Mouse (Mus musculus) forebrain, embryonic 11.5 days (tissue): ENCODE results near the gene Eno1. TPM values are rescaled to one million over a fixed set of nuclear protein-coding genes. Genes with fewer than 3 reads are reported as not detected.
A peak's percentile ranks its signal among the peaks of the same experiment; 100 is the strongest.

Experiments
- ATAC-seq: fragments of 200-750 bp; cut with Nextera tagmentation; replicated peaks from 2 replicates; pipeline ENCODE4 v1.8.0; 2017; ENCODE audit warnings: moderate TSS enrichment; ENCODE audit not compliant: low FRiP score
- DNase-seq: peaks from one replicate; pipeline ENCODE4 v3.0.0-alpha.2; 2017; ENCODE audit warnings: low spot score
- H3K27ac ChIP-seq: fragments of 300-500 bp; sonication (generic); 2 replicates; pipeline ENCODE4 v1.5.1; 2014; ENCODE audit warnings: low read depth, low read length
- H3K27me3 ChIP-seq: fragments of 300-500 bp; sonication (generic); 2 replicates; pipeline ENCODE4 v1.6.1; 2014; ENCODE audit warnings: mild to moderate bottlenecking, low read length, mixed read lengths; ENCODE audit not compliant: control insufficient read depth, insufficient read depth
- H3K36me3 ChIP-seq: fragments of 300-500 bp; sonication (generic); 2 replicates; pipeline ENCODE4 v1.6.1; 2014; ENCODE audit warnings: mild to moderate bottlenecking, low read length, moderate library complexity, mixed read lengths; ENCODE audit not compliant: control insufficient read depth, insufficient read depth
- H3K4me1 ChIP-seq: fragments of 300-500 bp; sonication (generic); replicated peaks from 2 replicates; pipeline ENCODE4 v1.6.1; 2014; ENCODE audit warnings: low read length, mixed read lengths; ENCODE audit not compliant: control insufficient read depth, insufficient read depth
- H3K4me2 ChIP-seq: fragments of 300-500 bp; sonication (generic); 2 replicates; pipeline ENCODE4 v1.6.1; 2014; ENCODE audit warnings: low read depth, mild to moderate bottlenecking, low read length, moderate library complexity, mixed read lengths; ENCODE audit not compliant: severe bottlenecking
- H3K4me3 ChIP-seq: fragments of 300-500 bp; sonication (generic); 2 replicates; pipeline ENCODE4 v1.5.1; 2014; ENCODE audit warnings: low read depth, low read length
- H3K9ac ChIP-seq: fragments of 300-500 bp; sonication (generic); 2 replicates; pipeline ENCODE4 v1.6.1; 2014; ENCODE audit warnings: low read length
- H3K9me3 ChIP-seq: fragments of 300-500 bp; sonication (generic); 2 replicates; pipeline ENCODE4 v1.6.1; 2016; ENCODE audit warnings: low read length, mixed read lengths; ENCODE audit not compliant: control insufficient read depth
- WGBS: fragments of 180-500 bp; shearing (Covaris S2); extraction: QIAGEN DNeasy Blood & Tissue Kit; methylation state at CpG from one replicate; pipeline ENCODE4 v1.1.7; 2014; 5-methylcytosine and 5-hydroxymethylcytosine counted together
- polyA plus RNA-seq: library from polyadenylated mRNA; unstranded; fragments of >200 nt; fragmentation: Nextera tagmentation; extraction: Ambion mirVana; gene quantifications from 2 replicates; pipeline ENCODE4 v1.2.1, GENCODE M21; 2014

The Eno1 gene
- polyA plus RNA-seq, result 1,858 and 1,977 TPM in 2 replicates

DNA sequence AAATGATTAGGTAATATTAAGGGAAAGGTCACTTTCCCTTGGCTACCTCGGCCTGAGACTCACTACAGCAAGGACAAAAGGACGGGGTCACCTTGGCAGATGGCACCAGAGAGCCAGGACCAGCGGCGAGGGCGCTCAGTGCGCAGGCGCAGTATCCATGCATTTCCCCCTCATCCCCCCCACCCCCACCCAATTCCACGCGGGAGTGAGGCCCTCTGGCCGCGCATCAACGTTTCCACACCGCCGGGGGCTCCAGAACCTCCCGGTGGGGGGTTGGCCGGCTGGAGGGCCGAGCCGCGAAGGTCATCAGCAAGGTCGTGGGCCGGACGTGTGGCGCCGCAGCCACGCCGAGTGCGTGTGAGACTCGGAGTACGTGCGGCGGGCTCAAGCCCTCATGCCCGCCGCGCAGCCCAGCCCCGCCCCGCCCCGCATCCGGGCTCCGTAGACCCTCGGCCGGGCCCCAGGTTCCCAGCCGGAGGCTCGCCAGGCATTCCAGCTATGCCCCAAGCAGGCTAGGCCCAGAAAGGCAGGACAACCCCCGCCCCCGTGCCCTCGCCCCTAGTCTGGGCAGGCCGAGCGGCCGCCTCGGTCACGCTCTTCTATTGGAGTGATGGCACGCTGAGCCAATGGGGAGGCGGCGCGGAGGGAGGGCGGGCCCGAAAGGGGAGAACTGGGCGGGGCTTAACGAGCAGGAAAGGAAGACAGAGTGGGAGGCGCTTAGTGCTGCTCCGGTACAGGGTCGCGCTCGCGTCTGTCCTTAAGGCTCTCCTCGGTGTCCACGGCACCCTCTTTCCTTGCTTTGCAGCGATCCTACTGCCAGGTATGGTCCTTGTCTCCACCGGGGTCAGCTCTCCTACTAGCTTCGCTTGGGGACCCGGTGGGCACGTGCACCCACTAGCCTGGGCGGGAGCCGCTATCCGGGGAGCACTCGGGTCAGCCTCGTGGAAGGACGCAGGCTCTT is at the start of gene Eno1:
Gene Eno1, plus strand, starts transcription at position 201 of the 961 bp plus-strand sequence.
- Histone ChIP-seq H3K27me3 (no peaks in the 10 kb centered on the region), H3K9ac (peak within 1 kb of the TSS; percentile 90), H3K9me3 (no peaks in the 10 kb centered on the region), H3K4me3 (peak within 1 kb of the TSS; percentile 77), H3K4me1 (peaks cover 13% of the 10 kb centered on the region), H3K27ac (peak within 1 kb of the TSS; percentile 99), H3K36me3 (peaks cover 5% of the 10 kb centered on the region), H3K4me2 (peak within 1 kb of the TSS; percentile 63)
- DNase-seq, result peak; percentile 100
- WGBS, result under 1% methylated on average over 72 of the region's 78 CpGs
- ATAC-seq, result peak; percentile 98

DNA sequence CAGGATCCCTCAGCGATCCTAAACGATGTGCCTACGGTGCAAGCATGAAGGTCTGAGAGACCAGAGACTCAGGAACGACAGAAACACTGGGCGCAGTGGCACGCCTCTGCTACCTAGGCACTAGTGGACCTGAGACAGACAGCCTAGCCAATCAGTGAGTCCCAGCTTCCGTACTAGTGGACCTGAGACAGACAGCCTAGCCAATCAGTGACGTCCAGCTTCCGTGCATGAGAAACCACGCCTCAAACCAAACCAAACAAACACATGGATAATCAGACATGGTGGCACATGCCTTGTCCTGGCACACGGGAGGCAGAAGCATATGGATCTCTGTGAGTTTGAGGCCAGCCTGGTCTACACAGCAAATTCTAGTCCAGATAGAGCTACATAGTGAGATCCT is 48.3 kb upstream of the Eno1 start:
- DNase-seq (no peak), ATAC-seq (no peak)
- Histone ChIP-seq H3K27ac (no peak overlapping the region), H3K9ac (no peak overlapping the region), H3K9me3 (no peaks in the 10 kb centered on the region), H3K27me3 (no peaks in the 10 kb centered on the region), H3K4me1 (no peaks in the 10 kb centered on the region), H3K4me3 (no peak overlapping the region), H3K36me3 (no peaks in the 10 kb centered on the region), H3K4me2 (no peak overlapping the region)
- WGBS, result 52% methylated on average over 11 of the region's 11 CpGs

DNA sequence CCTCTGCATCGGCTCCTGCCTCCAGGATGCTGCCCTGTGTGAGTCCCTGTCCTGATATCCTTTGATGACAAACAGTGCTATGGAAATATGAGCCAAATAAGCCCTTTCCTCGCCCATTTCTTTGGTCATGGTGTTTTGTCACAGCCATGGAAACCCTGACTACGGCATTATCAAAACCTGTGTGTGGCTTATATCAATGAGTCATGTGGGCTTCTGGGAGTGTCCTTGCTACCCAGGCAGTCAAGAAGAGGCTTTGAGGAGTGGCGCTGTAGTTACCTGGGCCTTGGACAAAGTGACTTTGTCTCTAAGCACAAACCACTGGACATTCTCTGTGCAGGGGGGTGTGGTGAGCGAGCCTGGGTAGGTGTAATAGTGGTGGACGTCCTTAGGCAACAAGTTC is 44.3 kb upstream of the Eno1 start:
- Histone ChIP-seq H3K27ac (no peak overlapping the region), H3K4me3 (no peak overlapping the region), H3K27me3 (no peaks in the 10 kb centered on the region), H3K4me2 (no peak overlapping the region), H3K9me3 (no peaks in the 10 kb centered on the region), H3K4me1 (no peaks in the 10 kb centered on the region), H3K9ac (no peak overlapping the region), H3K36me3 (no peaks in the 10 kb centered on the region)
- DNase-seq (no peak), ATAC-seq (no peak)
- WGBS, result 84% methylated on average over 6 of the region's 6 CpGs

DNA sequence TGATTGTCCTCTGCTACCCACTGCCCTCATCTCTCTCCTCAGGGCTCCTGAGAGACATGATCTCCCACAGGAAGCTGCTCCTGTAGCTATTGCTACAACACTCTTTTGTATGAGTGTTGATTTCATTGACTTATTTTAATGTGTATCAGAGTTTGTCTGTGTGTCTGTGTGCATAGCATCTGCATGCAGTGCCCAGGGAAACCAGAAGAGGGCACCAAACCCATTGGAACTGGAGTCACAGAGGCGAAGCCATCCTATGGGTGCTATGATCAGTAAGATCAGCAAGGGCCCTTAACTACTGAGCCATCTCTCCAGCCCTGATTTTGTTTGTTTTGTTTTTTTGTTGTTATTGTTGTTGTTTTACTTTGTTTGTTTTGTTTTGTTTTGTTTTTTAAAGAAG is 42.6 kb upstream of the Eno1 start:
- H3K4me3 ChIP-seq, result no peak overlapping the region
- 37% methylated on average over 1 of the region's 1 CpGs for WGBS

DNA sequence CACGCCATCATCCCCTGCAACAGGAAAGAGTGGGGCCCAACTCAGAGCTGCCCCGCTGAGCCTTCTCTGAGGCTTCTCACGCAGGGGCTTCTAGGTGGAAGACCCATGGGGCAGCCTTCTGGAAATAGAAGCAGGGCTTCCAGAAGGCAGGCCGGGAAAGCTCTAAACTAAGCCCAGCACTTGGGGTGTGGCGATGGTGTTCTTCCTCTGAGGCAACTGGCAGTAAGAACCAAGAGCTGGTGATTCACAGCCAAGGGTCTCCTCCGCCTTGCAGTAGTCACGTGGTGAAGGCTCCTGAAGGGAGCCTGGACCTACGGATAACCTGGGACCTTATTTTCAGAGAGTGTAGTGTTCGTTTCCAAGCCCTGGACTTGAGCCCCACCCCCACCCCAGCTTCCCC is 38.3 kb upstream of the Eno1 start:
- no peak overlapping the region for H3K4me2 ChIP-seq
- WGBS, result 77% methylated on average over 9 of the region's 9 CpGs
- H3K9me3 ChIP-seq, result no peaks in the 10 kb centered on the region
- H3K27me3 ChIP-seq, result no peaks in the 10 kb centered on the region
- no peak overlapping the region for H3K9ac ChIP-seq
- H3K4me3 ChIP-seq, result no peak overlapping the region
- H3K36me3 ChIP-seq, result no peaks in the 10 kb centered on the region
- ATAC-seq, result no peak
- H3K4me1 ChIP-seq, result no peaks in the 10 kb centered on the region
- H3K27ac ChIP-seq, result no peak overlapping the region
- DNase-seq, result no peak

More for the DNA sequence above, 42.6 kb upstream of the Eno1 start:
- Histone ChIP-seq H3K9me3 (no peaks in the 10 kb centered on the region), H3K9ac (no peak overlapping the region), H3K4me1 (no peaks in the 10 kb centered on the region), H3K36me3 (no peaks in the 10 kb centered on the region), H3K4me2 (no peak overlapping the region), H3K27ac (no peak overlapping the region), H3K27me3 (no peaks in the 10 kb centered on the region)
- DNase-seq, result peak; percentile 77
- ATAC-seq, result no peak

DNA sequence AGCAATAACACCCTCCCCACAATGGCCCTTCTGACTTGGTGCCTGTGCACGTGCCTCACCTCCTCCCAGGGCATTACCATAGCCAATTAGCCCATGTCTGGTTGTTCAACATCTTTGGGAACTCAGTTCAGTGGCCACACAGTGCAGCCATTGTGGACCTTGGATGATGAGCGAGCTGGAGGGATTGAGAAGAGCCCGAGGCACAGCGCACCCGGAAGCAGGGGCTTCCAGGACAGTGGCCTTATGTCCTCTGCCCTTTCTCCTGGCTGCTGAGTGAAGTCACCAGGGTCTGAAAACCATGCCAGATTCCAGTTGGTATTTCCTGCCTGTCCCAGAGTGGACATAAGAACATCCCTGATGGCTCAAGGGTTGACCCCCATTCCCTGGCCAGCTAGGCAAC is 35.3 kb upstream of the Eno1 start, which contains the start of gene Car6:
Gene Car6, minus strand, starts transcription at position 101 of the 400 bp plus-strand sequence.
- Histone ChIP-seq H3K27ac (no peak within 1 kb of the TSS), H3K9me3 (no peaks in the 10 kb centered on the region), H3K4me2 (no peak within 1 kb of the TSS), H3K9ac (no peak within 1 kb of the TSS), H3K4me1 (no peaks in the 10 kb centered on the region), H3K36me3 (no peaks in the 10 kb centered on the region), H3K27me3 (no peaks in the 10 kb centered on the region), H3K4me3 (no peak within 1 kb of the TSS)
- DNase-seq (no peak), ATAC-seq (no peak)
- WGBS, result 69% methylated on average over 5 of the region's 5 CpGs

DNA sequence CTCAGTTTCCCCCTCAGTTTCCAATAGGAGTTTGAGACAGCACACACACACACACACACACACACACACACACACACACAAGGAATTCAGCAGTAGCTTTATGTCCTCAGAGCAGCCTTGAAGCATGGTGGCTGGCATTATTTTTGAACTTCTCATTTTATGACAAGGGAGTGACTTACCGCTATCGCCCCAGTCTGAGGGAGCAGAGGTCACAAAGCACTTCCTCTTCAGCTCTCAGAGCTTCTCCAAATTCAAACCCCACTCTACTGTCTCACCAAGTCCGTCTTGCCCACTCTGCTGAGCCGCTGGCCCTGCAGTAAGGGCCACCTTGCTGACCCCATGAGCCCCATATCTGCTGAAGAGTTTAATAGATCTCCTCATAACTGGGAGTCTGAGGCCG is 33.8 kb upstream of the Eno1 start:
- DNase-seq (no peak), ATAC-seq (no peak)
- H3K9ac ChIP-seq, result no peak overlapping the region
- H3K4me2 ChIP-seq, result no peak overlapping the region
- no peaks in the 10 kb centered on the region for H3K27me3 ChIP-seq
- no peak overlapping the region for H3K4me3 ChIP-seq
- no peaks in the 10 kb centered on the region for H3K36me3 ChIP-seq
- no peaks in the 10 kb centered on the region for H3K9me3 ChIP-seq
- WGBS, result 85% methylated on average over 5 of the region's 5 CpGs
- H3K4me1 ChIP-seq, result no peaks in the 10 kb centered on the region
- no peak overlapping the region for H3K27ac ChIP-seq

DNA sequence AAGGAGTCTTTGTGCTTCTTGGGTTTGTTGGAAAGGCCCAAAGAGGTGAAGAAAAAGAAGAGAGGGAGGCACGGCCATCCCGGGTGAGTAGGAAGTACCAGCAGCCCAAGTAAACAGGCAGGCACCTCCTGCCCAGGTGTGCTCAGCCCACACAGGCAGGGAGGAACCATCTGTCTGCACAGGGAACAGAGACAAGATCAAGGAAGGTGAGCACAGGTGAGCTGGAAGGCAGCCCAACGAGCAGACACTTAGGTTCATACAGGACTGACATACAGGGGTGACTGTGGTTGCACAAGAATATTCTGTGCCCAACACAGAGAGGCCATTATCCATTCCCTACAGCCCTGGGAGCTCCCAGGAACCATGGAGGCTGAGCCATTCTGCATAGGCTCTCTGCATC is 31.6 kb upstream of the Eno1 start:
- ATAC-seq (no peak), DNase-seq (no peak)
- Histone ChIP-seq H3K4me2 (no peak overlapping the region), H3K4me1 (no peaks in the 10 kb centered on the region), H3K27me3 (no peaks in the 10 kb centered on the region), H3K4me3 (no peak overlapping the region), H3K9ac (no peak overlapping the region), H3K36me3 (no peaks in the 10 kb centered on the region), H3K9me3 (no peaks in the 10 kb centered on the region), H3K27ac (no peak overlapping the region)
- 79% methylated on average over 3 of the region's 3 CpGs for WGBS

DNA sequence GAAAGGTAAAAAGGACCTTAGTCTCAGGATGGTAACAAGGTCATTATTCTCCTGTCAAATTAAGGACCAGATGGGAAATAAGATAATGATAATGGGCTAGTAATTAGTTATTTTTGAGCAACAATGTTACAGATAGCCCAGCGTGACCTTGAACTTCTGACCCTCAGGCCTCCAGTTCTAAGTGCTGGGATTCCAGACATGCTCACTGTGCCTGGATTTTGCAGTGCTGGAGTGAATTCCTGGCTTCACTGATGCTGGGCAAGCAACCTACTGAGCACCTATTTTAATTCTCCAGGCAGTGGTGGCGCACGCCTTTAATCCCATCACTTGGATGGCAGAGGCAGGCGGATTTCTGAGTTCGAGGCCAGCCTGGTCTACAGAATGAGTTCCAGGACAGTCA is 26.8 kb upstream of the Eno1 start:
- WGBS, result 91% methylated on average over 5 of the region's 5 CpGs
- no peak overlapping the region for H3K27ac ChIP-seq
- no peak overlapping the region for H3K4me2 ChIP-seq
- ATAC-seq (no peak), DNase-seq (no peak)
- H3K4me1 ChIP-seq, result no peaks in the 10 kb centered on the region
- no peaks in the 10 kb centered on the region for H3K9me3 ChIP-seq
- no peak overlapping the region for H3K9ac ChIP-seq
- H3K27me3 ChIP-seq, result no peaks in the 10 kb centered on the region
- no peaks in the 10 kb centered on the region for H3K36me3 ChIP-seq
- H3K4me3 ChIP-seq, result no peak overlapping the region
